ENCODE assay signal across 12 mouse cellular contexts in genomic region chr4:93584328-93584727, GRCm38 (mm10).
"Had no signal": no experiment of that assay in that cellular context is flagged by ENCODE, and none has a peak within 500 bp of the region (broad histone marks: within the 10 kb centered on the region; RNA-seq: fewer than 3 reads in every experiment).

No protein-coding gene starts in this region.

- H3K4me3 ChIP-seq: limb, embryonic 13.5 days; neural tube, embryonic 13.5 days; stomach, embryonic 15.5 days had no signal

- H3K4me2 ChIP-seq: limb, embryonic 13.5 days; neural tube, embryonic 13.5 days; stomach, embryonic 15.5 days had no signal

- DNase-seq: kidney, adult 2 months; kidney, postnatal 4 days; left cerebral cortex, postnatal 4 days; lung, adult 18-20 months; retina, postnatal 1 day; thymus, adult 2 months; thymus, postnatal 25 days had no signal

- H3K4me1 ChIP-seq: limb, embryonic 13.5 days; neural tube, embryonic 13.5 days; stomach, embryonic 15.5 days had no signal

- H3K36me3 ChIP-seq: limb, embryonic 13.5 days; neural tube, embryonic 13.5 days; stomach, embryonic 15.5 days had no signal

- ATAC-seq: midbrain, embryonic 16.5 days had no signal

- H3K9me3 ChIP-seq: stomach, embryonic 15.5 days had no signal

- H3K9ac ChIP-seq: limb, embryonic 13.5 days; neural tube, embryonic 13.5 days; stomach, embryonic 15.5 days had no signal

- H3K27me3 ChIP-seq: limb, embryonic 13.5 days; neural tube, embryonic 13.5 days; stomach, embryonic 15.5 days had no signal

- H3K27ac ChIP-seq: kidney, postnatal 0 days; limb, embryonic 13.5 days; neural tube, embryonic 13.5 days; stomach, embryonic 15.5 days had no signal
